Mouse (Mus musculus): ENCODE data around the gene Tfe3.
A peak's percentile ranks its signal among the peaks of the same experiment; 100 is the strongest.

GRCm38 (mm10) chrX:7776329-7777082 lies 14.1 kb downstream of the Tfe3 start:
- peak; percentile 75 for TF ChIP-seq CTCF (IDR thresholded peaks at IDR 0.05; ENCODE audit: low read depth, low read length)
- TF ChIP-seq POLR2A (IDR thresholded peaks at IDR 0.05; ENCODE audit: extremely low read depth, insufficient read depth, low read length) = no peak
